In the genomic region with DNA sequence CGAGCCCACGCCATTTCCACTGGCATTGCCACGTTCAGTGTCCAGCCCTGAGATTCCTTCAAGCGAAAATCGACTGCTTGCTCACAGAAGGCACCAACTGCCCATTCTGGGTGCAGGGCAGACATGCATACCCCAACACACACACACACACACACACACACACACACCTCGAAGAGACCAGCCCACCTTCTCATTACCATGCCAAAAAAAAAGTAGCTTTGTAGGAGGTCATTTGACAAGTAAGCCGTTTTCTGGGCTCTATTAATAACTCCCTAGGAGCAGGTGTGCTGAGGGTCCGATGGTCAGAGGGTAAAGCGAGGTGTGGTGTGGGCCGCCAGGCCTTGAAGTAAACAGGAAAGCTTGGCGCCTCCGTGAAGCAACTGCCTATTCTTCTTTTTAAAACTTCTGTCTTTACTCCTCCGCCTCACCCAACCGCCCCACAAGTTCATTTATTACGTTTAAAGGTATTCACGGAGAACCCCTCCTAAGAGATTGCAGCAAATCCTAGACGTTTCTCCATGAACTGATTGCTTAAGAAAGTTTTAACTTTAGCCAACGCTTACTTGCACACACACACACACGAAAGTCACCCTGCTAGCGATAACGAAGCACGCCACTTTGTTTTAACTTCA, we compare ENCODE assay signal across 8 mouse cellular contexts. TPM values are rescaled to one million over a fixed set of nuclear protein-coding genes. Genes with fewer than 3 reads are reported as not detected.
A peak's percentile ranks its signal among the peaks of the same experiment; 100 is the strongest.
DNase-seq lines count a peak whose midpoint lies in the region; ATAC-seq lines count a peak whose summit lies in the region.

No protein-coding gene starts in this region.

- H3K4me2 ChIP-seq in embryonic facial prominence, embryonic 14.5 days (ENCODE audit: low read depth, low read length), result peak overlapping the region; percentile 74
- H3K4me2 ChIP-seq in hindbrain, embryonic 15.5 days, result peak overlapping the region; percentile 92

- H3K27ac ChIP-seq in embryonic facial prominence, embryonic 14.5 days (replicated peaks; ENCODE audit: low read depth, low read length), result peak overlapping the region; percentile 87
- H3K27ac ChIP-seq in hindbrain, embryonic 15.5 days (replicated peaks), result peak overlapping the region; percentile 70

- H3K27me3 ChIP-seq in erythroblast, embryonic 14.5 days (ENCODE audit: control insufficient read depth), result peaks cover 24% of the 10 kb centered on the region
- H3K27me3 ChIP-seq in embryonic facial prominence, embryonic 14.5 days (replicated peaks; ENCODE audit: control insufficient read depth, insufficient read depth, low read length), result no peaks in the 10 kb centered on the region
- peaks cover 7% of the 10 kb centered on the region for H3K27me3 ChIP-seq in hindbrain, embryonic 15.5 days

- H3K9ac ChIP-seq in embryonic facial prominence, embryonic 14.5 days (ENCODE audit: low read depth, low read length), result peak overlapping the region; percentile 70
- H3K9ac ChIP-seq in hindbrain, embryonic 15.5 days, result peak overlapping the region; percentile 49; the same call in 1 of the 2 replicates

- peaks cover 2% of the 10 kb centered on the region; the same call in 1 of the 2 replicates for H3K36me3 ChIP-seq in erythroblast, embryonic 14.5 days (ENCODE audit: control insufficient read depth)
- H3K36me3 ChIP-seq in embryonic facial prominence, embryonic 14.5 days (ENCODE audit: control insufficient read depth, insufficient read depth, low read length), result peaks cover 12% of the 10 kb centered on the region
- H3K36me3 ChIP-seq in hindbrain, embryonic 15.5 days, result no peaks in the 10 kb centered on the region

- peak overlapping the region; percentile 62 for H3K4me3 ChIP-seq in erythroblast, embryonic 14.5 days (replicated peaks)
- H3K4me3 ChIP-seq in embryonic facial prominence, embryonic 14.5 days (ENCODE audit: low read depth, low read length), result peak overlapping the region; percentile 59
- peak overlapping the region; percentile 54 for H3K4me3 ChIP-seq in hindbrain, embryonic 15.5 days

- WGBS in embryonic facial prominence, embryonic 14.5 days, result 19% methylated on average over 22 of the region's 22 CpGs
- 16% methylated on average over 22 of the region's 22 CpGs for whole genome bisulfite sequencing in hindbrain, embryonic 15.5 days

- H3K9me3 ChIP-seq in erythroblast, embryonic 14.5 days (ENCODE audit: control insufficient read depth, low read length), result no peaks in the 10 kb centered on the region
- H3K9me3 ChIP-seq in embryonic facial prominence, embryonic 14.5 days (ENCODE audit: control insufficient read depth, low read length), result no peaks in the 10 kb centered on the region
- no peaks in the 10 kb centered on the region for H3K9me3 ChIP-seq in hindbrain, embryonic 15.5 days

- no peak for DNase-seq in embryonic facial prominence, embryonic 14.5 days (ENCODE audit: low spot score)
- peak; percentile 52 for DNase-seq in lung, postnatal 36 days
- no peak for DNase-seq in urinary bladder, adult 2 months (ENCODE audit: low spot score)
- DNase-seq in cerebellum, adult 18-20 months, result no peak
- DNase-seq in adrenal gland, postnatal 36 days, result no peak

- peaks cover 28% of the 10 kb centered on the region for H3K4me1 ChIP-seq in erythroblast, embryonic 14.5 days (ENCODE audit: control insufficient read depth)
- H3K4me1 ChIP-seq in embryonic facial prominence, embryonic 14.5 days (ENCODE audit: control insufficient read depth, insufficient read depth, low read length), result no peaks in the 10 kb centered on the region
- peaks cover 24% of the 10 kb centered on the region for H3K4me1 ChIP-seq in hindbrain, embryonic 15.5 days (replicated peaks)

- ATAC-seq in erythroblast, adult 5-6 weeks (replicated peaks; ENCODE audit: low FRiP score, poor library complexity, severe bottlenecking), result no peak
- ATAC-seq in embryonic facial prominence, embryonic 14.5 days (ENCODE audit: low read depth), result no peak
- no peak for ATAC-seq in hindbrain, embryonic 15.5 days (ENCODE audit: low FRiP score, low read depth)

RNA-seq across cellular contexts. Expression of a gene that starts 1.3 kb away (rescaled TPM):
- not detected in 2 replicates for polyA plus RNA-seq in erythroblast, embryonic 14.5 days (2012)
- total RNA-seq in erythroblast, adult 5-6 weeks (2015; ENCODE audit: low replicate concordance), result 0.63 and 0.96 TPM in 2 replicates
- total RNA-seq in erythroblast, adult 5-6 weeks (2017; ENCODE audit: low replicate concordance), result 0.42 and 1.6 TPM in 2 replicates
- 28.2 and 28.4 TPM in 2 replicates for polyA plus RNA-seq in embryonic facial prominence, embryonic 14.5 days (2014; fragmentation: Nextera tagmentation; extraction: Ambion mirVana)
- polyA plus RNA-seq in hindbrain, embryonic 15.5 days (2015; fragmentation: Nextera tagmentation; extraction: Ambion mirVana), result 30.6 and 31.4 TPM in 2 replicates
- 17.0 and 18.3 TPM in 2 replicates for polyA plus RNA-seq in urinary bladder, adult 2 months (2012; rRNA removed)
- total RNA-seq in adrenal gland, postnatal 36 days (2021), result 10 to 100 TPM; 17.1 to 31.2 TPM

Comparison
In these comparisons a context has a peak if more than half of its experiments do, and no peak if none do; other contexts are left out.
1. RNA of a gene that starts 1.3 kb away (polyA plus RNA-seq): 30.6 to 31.4 TPM in hindbrain, embryonic 15.5 days, 28.2 to 28.4 TPM in embryonic facial prominence, embryonic 14.5 days and 17.0 to 18.3 TPM in urinary bladder, adult 2 months; not detected in erythroblast, embryonic 14.5 days; every median in the first group is over 10 times any median in the second.
2. Peak in every context shown above with its lines, with median percentiles within 50 percentile points of each other: H3K4me3 ChIP-seq.